Comparison of ENCODE assay signal across 11 mouse cellular contexts in the genomic region with DNA sequence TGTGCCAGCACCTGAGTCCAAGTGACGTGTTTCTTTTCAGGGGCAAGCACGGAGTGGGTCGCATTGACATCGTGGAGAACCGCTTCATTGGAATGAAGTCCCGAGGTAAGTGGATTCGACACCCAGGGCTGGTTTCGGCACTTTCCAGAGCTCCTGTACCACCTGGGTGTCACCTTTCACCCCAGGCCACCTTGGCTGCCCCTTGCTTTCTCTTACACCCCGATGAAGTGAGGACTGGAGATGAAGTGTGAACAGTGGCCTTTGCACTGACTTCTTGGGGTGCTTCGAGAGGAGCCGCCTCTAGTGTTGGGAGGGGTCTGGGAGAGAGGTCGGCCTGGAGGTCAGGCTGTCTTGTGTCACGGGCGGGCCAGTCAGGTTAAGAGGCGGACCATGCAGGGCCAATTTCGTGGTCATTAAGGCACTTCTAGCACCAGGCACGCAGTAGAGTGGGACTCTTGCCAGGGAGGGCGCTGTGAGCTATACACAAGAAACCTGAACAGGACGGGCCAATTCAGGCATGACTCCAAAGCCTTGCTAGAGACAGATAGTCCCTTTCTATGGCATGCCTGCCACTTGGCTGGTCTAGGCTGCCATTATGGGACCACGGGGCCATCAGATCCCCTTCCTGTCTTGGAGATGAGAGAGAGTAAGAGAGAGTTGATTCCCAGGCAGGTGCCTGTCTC. TPM values are rescaled to one million over a fixed set of nuclear protein-coding genes. Genes with fewer than 3 reads are reported as not detected.
DNase-seq lines count a peak whose midpoint lies in the region; ATAC-seq and TF ChIP-seq lines count a peak whose summit lies in the region.
"Had no signal": no experiment of that assay in that cellular context is flagged by ENCODE, and none has a peak within 500 bp of the region (broad histone marks: within the 10 kb centered on the region; RNA-seq: fewer than 3 reads in every experiment).

No protein-coding gene starts in this region.

- peaks cover 47% of the 10 kb centered on the region for H3K4me1 ChIP-seq in neural tube, embryonic 15.5 days
- H3K4me1 ChIP-seq in neural tube, embryonic 11.5 days (ENCODE audit: control insufficient read depth, insufficient read depth, low read length): peaks cover 40% of the 10 kb centered on the region
- H3K4me1 ChIP-seq: megakaryocyte, embryonic 14.5 days had no signal

- H3K27ac ChIP-seq in gastrocnemius, adult 2 months: no peak overlapping the region
- no peak overlapping the region for H3K27ac ChIP-seq in neural tube, embryonic 15.5 days (replicated peaks)
- no peak overlapping the region for H3K27ac ChIP-seq in neural tube, embryonic 11.5 days (ENCODE audit: low read depth, low read length)
- H3K27ac ChIP-seq: left cerebral cortex, adult 2 months had no signal

- ATAC-seq in neural tube, embryonic 15.5 days (ENCODE audit: low FRiP score): no peak
- no peak for ATAC-seq in neural tube, embryonic 11.5 days (ENCODE audit: insufficient read depth, low FRiP score, low TSS enrichment)

- H3K9me3 ChIP-seq in neural tube, embryonic 15.5 days (replicated peaks): no peaks in the 10 kb centered on the region
- no peaks in the 10 kb centered on the region for H3K9me3 ChIP-seq in neural tube, embryonic 11.5 days (ENCODE audit: control insufficient read depth, low read length)
- H3K9me3 ChIP-seq: megakaryocyte, embryonic 14.5 days had no signal

- no peak for TF ChIP-seq CTCF in gastrocnemius, adult 2 months (IDR thresholded peaks at IDR 0.05)

- H3K36me3 ChIP-seq in neural tube, embryonic 15.5 days: no peaks in the 10 kb centered on the region
- no peaks in the 10 kb centered on the region for H3K36me3 ChIP-seq in neural tube, embryonic 11.5 days (ENCODE audit: control insufficient read depth, insufficient read depth, low read length)

- DNase-seq in gastrocnemius, adult 2 months: peak; percentile 34
- no peak for DNase-seq in gastrocnemius, postnatal 25 days
- DNase-seq in neural tube, embryonic 10.5 days (ENCODE audit: extremely low spot score, low spot score): peak; percentile 47
- DNase-seq in embryo, embryonic 11 days: peak; percentile 77
- peak; percentile 60 for DNase-seq in neural tube, embryonic 11.5 days (ENCODE audit: low spot score)
- DNase-seq in heart, postnatal 10 days: no peak
- no peak for DNase-seq in spleen, postnatal 36 days (ENCODE audit: low spot score in 2 of 2)
- DNase-seq: heart, adult 18-20 months had no signal

- peaks cover 78% of the 10 kb centered on the region for H3K27me3 ChIP-seq in neural tube, embryonic 15.5 days (replicated peaks)
- H3K27me3 ChIP-seq in neural tube, embryonic 11.5 days (ENCODE audit: control insufficient read depth, insufficient read depth, low read length): peaks cover 79% of the 10 kb centered on the region

- no peak overlapping the region for H3K4me3 ChIP-seq in gastrocnemius, adult 2 months
- no peak overlapping the region for H3K4me3 ChIP-seq in neural tube, embryonic 15.5 days (replicated peaks)
- H3K4me3 ChIP-seq in neural tube, embryonic 11.5 days (ENCODE audit: low read depth, low read length): no peak overlapping the region
- H3K4me3 ChIP-seq: left cerebral cortex, adult 2 months; megakaryocyte, embryonic 14.5 days had no signal

- 38% methylated on average over 20 of the region's 20 CpGs for WGBS in neural tube, embryonic 15.5 days
- WGBS in neural tube, embryonic 11.5 days: 34% methylated on average over 20 of the region's 20 CpGs

- H3K4me2 ChIP-seq in neural tube, embryonic 15.5 days: no peak overlapping the region
- no peak overlapping the region for H3K4me2 ChIP-seq in neural tube, embryonic 11.5 days (ENCODE audit: low read depth)

- no peak overlapping the region for H3K9ac ChIP-seq in neural tube, embryonic 15.5 days (replicated peaks)
- H3K9ac ChIP-seq in neural tube, embryonic 11.5 days (ENCODE audit: low read length): no peak overlapping the region

- intact Hi-C loops in gastrocnemius, adult 2 months (cut with DNase I): no loop called here
- intact Hi-C loops in heart, postnatal 10 days (cut with DNase I): no loop called here

RNA-seq across cellular contexts. Expression of a gene that starts 31.6 kb away (rescaled TPM):
- 1 to 10 TPM; 2.6 to 3.9 TPM for total RNA-seq in gastrocnemius, adult 2 months (2021)
- total RNA-seq in gastrocnemius, postnatal 25 days (2021): 1 to 10 TPM; 2.0 to 2.7 TPM
- 9.1 and 21.3 TPM in 2 replicates for polyA plus RNA-seq in neural tube, embryonic 15.5 days (2015; fragmentation: Nextera tagmentation; extraction: Ambion mirVana)
- 30.8 and 34.5 TPM in 2 replicates for polyA plus RNA-seq in neural tube, embryonic 11.5 days (2014; fragmentation: Nextera tagmentation; extraction: Ambion mirVana)
- total RNA-seq in heart, postnatal 10 days (2021): 1 to 10 TPM; 3.4 to 4.2 TPM

Comparison
In these comparisons a context has a peak if more than half of its experiments do, and no peak if none do; other contexts are left out.
1. DNase-seq: peak in gastrocnemius, adult 2 months (single experiment), neural tube, embryonic 10.5 days (single experiment), embryo, embryonic 11 days (single experiment) and neural tube, embryonic 11.5 days (single experiment); none in gastrocnemius, postnatal 25 days (single experiment), heart, postnatal 10 days (0 of 2) and spleen, postnatal 36 days (0 of 2).